Mouse (Mus musculus) heart, adult 2 months (tissue): ENCODE results near the gene Olfr127.

ENCODE experiments used
- CTCF ChIP-seq: fragments of 200-600 bp; IDR thresholded peaks from 2 replicates; pipeline ENCODE4 v1.8.1; 2022; ENCODE audit warnings: antibody characterized with exemption, mild to moderate bottlenecking, moderate library complexity
- EP300 ChIP-seq: fragments of 200-500 bp; IDR thresholded peaks from 2 replicates; pipeline ENCODE4 v1.6.1; 2011; ENCODE audit warnings: low read depth, low read length, control low read depth; ENCODE audit not compliant: insufficient read depth
- POLR2A ChIP-seq: fragments of 200-500 bp; IDR thresholded peaks from 2 replicates; pipeline ENCODE4 v1.6.1; 2011; ENCODE audit warnings: mild to moderate bottlenecking, low read depth, low read length, control low read depth; ENCODE audit not compliant: insufficient read depth

- TF ChIP-seq EP300 = no peak
- no peak for TF ChIP-seq CTCF
- no peak for TF ChIP-seq POLR2A
Observed at GRCm38 (mm10) chr17:37952979-37953378, 52.7 kb downstream of the Olfr127 start, which contains the start of gene Olfr761.
